Mouse (Mus musculus) MEL (cell line): ENCODE measurements around the gene Atp2a2. TPM values are rescaled to one million over a fixed set of nuclear protein-coding genes. Genes with fewer than 3 reads are reported as not detected.
"Not testable (repeated sequence)": the region's sequence is repeated elsewhere in the genome, so short reads cannot be mapped to it uniquely, and the experiment has no call there.

ENCODE experiments used
- DNase-seq: peaks from one replicate; pipeline ENCODE4 v3.0.0; 2011; ENCODE audit warnings: low read depth, low spot score
- H3K27ac ChIP-seq: 2 replicates; pipeline ENCODE4 v1.5.1; 2012; ENCODE audit warnings: low read depth, mild to moderate bottlenecking, control low read depth, low read length, moderate library complexity; ENCODE audit not compliant: control insufficient read depth
- H3K27me3 ChIP-seq, 2 experiments: fragments of 150-350 bp in 1 of 2; sonication (generic) in 1 of 2; 2 replicates each; pipeline ENCODE4 v1.6.1; 2012; ENCODE audit warnings: low read length in 2 of 2, mild to moderate bottlenecking in 2 of 2, improper control_type of control experiment in 1 of 2, moderate library complexity in 1 of 2; ENCODE audit not compliant: insufficient read depth in 2 of 2, control insufficient read depth in 1 of 2
- H3K36me3 ChIP-seq, 2 experiments: 2 replicates each; pipeline ENCODE4 v1.6.1; 2012 to 2014; ENCODE audit warnings: low read length in 2 of 2, improper control_type of control experiment in 1 of 2, inconsistent platforms in 1 of 2, mild to moderate bottlenecking in 1 of 2; ENCODE audit not compliant: insufficient read depth in 2 of 2, control insufficient read depth in 1 of 2
- H3K4me1 ChIP-seq, 2 experiments: fragments of 150-350 bp in 1 of 2; sonication (generic) in 1 of 2; 2 replicates each; pipeline ENCODE4 v1.6.1; 2012; ENCODE audit warnings: low read length in 2 of 2, improper control_type of control experiment in 1 of 2, mild to moderate bottlenecking in 1 of 2; ENCODE audit not compliant: insufficient read depth in 2 of 2, control insufficient read depth in 1 of 2
- H3K4me3 ChIP-seq, 2 experiments: fragments of 150-350 bp in 1 of 2; sonication (generic) in 1 of 2; 2 replicates each; pipeline ENCODE4 v1.5.1; 2012; ENCODE audit warnings: low read depth in 2 of 2, low read length in 2 of 2, mild to moderate bottlenecking in 2 of 2, moderate library complexity in 2 of 2, control low read depth in 1 of 2, improper control_type of control experiment in 1 of 2; ENCODE audit not compliant: control insufficient read depth in 1 of 2, insufficient read depth in 1 of 2
- H3K79me2 ChIP-seq: 2 replicates; pipeline ENCODE4 v1.6.1; 2012; ENCODE audit warnings: mild to moderate bottlenecking, low read length, moderate library complexity; ENCODE audit not compliant: control insufficient read depth, poor library complexity, insufficient read depth
- H3K9ac ChIP-seq: 2 replicates; pipeline ENCODE4 v1.6.1; 2012; ENCODE audit warnings: low read depth, mild to moderate bottlenecking, control low read depth, low read length, moderate library complexity; ENCODE audit not compliant: control insufficient read depth, poor library complexity, severe bottlenecking
- H3K9me3 ChIP-seq: fragments of 150-350 bp; sonication (generic); replicated peaks from 2 replicates; pipeline ENCODE4 v1.6.1; 2012; ENCODE audit warnings: mild to moderate bottlenecking, low read length, improper control_type of control experiment, moderate library complexity; ENCODE audit not compliant: insufficient read depth
- CHD2 ChIP-seq: IDR thresholded peaks from 2 replicates; pipeline ENCODE4 v1.6.1; 2011; ENCODE audit warnings: low read length, improper control_type of control experiment
- GABPA ChIP-seq: IDR thresholded peaks from 2 replicates; pipeline ENCODE4 v1.6.1; 2012; ENCODE audit warnings: low read depth, mild to moderate bottlenecking, inconsistent platforms, low read length, improper control_type of control experiment, moderate library complexity
- GATA1 ChIP-seq: IDR thresholded peaks from 2 replicates; pipeline ENCODE4 v1.6.1; 2011; ENCODE audit warnings: low read depth, low read length, improper control_type of control experiment
- MAFK ChIP-seq: IDR thresholded peaks from 2 replicates; pipeline ENCODE4 v1.6.1; 2011; ENCODE audit warnings: low read depth, mild to moderate bottlenecking, low read length, improper control_type of control experiment, borderline replicate concordance
- MAX ChIP-seq: IDR thresholded peaks from 2 replicates; pipeline ENCODE4 v1.6.1; 2011; ENCODE audit warnings: low read length, improper control_type of control experiment
- MXI1 ChIP-seq: IDR thresholded peaks from 2 replicates; pipeline ENCODE4 v1.6.1; 2011; ENCODE audit warnings: mild to moderate bottlenecking, low read depth, low read length, improper control_type of control experiment
- MYB ChIP-seq: IDR thresholded peaks from 2 replicates; pipeline ENCODE4 v1.6.1; 2011; ENCODE audit warnings: mild to moderate bottlenecking, low read depth, low read length, improper control_type of control experiment
- NRF1 ChIP-seq: IDR thresholded peaks from 2 replicates; pipeline ENCODE4 v1.6.1; 2014; ENCODE audit warnings: low read depth, mild to moderate bottlenecking, inconsistent platforms, low read length, improper control_type of control experiment, moderate library complexity; ENCODE audit not compliant: poor library complexity, insufficient read depth, severe bottlenecking
- POLR2AphosphoS2 ChIP-seq: IDR thresholded peaks from 2 replicates; pipeline ENCODE4 v1.6.1; 2011; ENCODE audit warnings: low read length, improper control_type of control experiment
- RAD21 ChIP-seq: IDR thresholded peaks from 2 replicates; pipeline ENCODE4 v1.6.1; 2011; ENCODE audit warnings: mild to moderate bottlenecking, low read depth, low read length, improper control_type of control experiment
- SMC3 ChIP-seq: IDR thresholded peaks from 2 replicates; pipeline ENCODE4 v1.6.1; 2011; ENCODE audit warnings: low read depth, low read length, improper control_type of control experiment
- TAL1 ChIP-seq: IDR thresholded peaks from 2 replicates; pipeline ENCODE4 v1.6.1; 2012; ENCODE audit warnings: mild to moderate bottlenecking, inconsistent platforms, low read length, moderate library complexity, mixed read lengths
- TCF12 ChIP-seq: IDR thresholded peaks from 2 replicates; pipeline ENCODE4 v1.6.1; 2014; ENCODE audit warnings: low read depth, mild to moderate bottlenecking, inconsistent platforms, low read length, improper control_type of control experiment, moderate library complexity
- USF2 ChIP-seq, 2 experiments: IDR thresholded peaks; 2 replicates each; pipeline ENCODE4 v1.6.1; 2011 to 2012; ENCODE audit warnings: improper control_type of control experiment in 2 of 2, low read length in 2 of 2, borderline replicate concordance in 1 of 2, inconsistent platforms in 1 of 2, low read depth in 1 of 2, mild to moderate bottlenecking in 1 of 2; ENCODE audit not compliant: insufficient read depth in 1 of 2
- ZKSCAN1 ChIP-seq: IDR thresholded peaks from 2 replicates; pipeline ENCODE4 v1.6.1; 2012; ENCODE audit warnings: low read depth, mild to moderate bottlenecking, inconsistent platforms, low read length, improper control_type of control experiment, moderate library complexity
- ZMIZ1 ChIP-seq: IDR thresholded peaks from 2 replicates; pipeline ENCODE4 v1.6.1; 2012; ENCODE audit warnings: low read depth, mild to moderate bottlenecking, inconsistent platforms, low read length, improper control_type of control experiment, moderate library complexity
- ZNF384 ChIP-seq: IDR thresholded peaks from 2 replicates; pipeline ENCODE4 v1.6.1; 2012; ENCODE audit warnings: low read depth, mild to moderate bottlenecking, inconsistent platforms, low read length, improper control_type of control experiment
- polyA plus RNA-seq, 2 experiments: library from polyadenylated mRNA; stranded (reverse) in 1 of 2; unstranded in 1 of 2; fragments of >175 nt in 1 of 2; fragments of >200 nt in 1 of 2; gene quantifications; 2 replicates each; pipeline versions ENCODE4 v1.2.1 to v1.2.4; 2012; ENCODE audit warnings: low replicate concordance in 2 of 2, low read depth in 1 of 2; ENCODE audit not compliant: insufficient read length in 2 of 2, insufficient read depth in 1 of 2, missing spikeins in 1 of 2
- total RNA-seq: library from RNA; depleted of rRNA; stranded (reverse); fragments of 300-350 nt; gene quantifications from 2 replicates; pipeline ENCODE4 v1.2.3, GENCODE M21; 2012

Atp2a2 gene
- total and polyA plus RNA-seq, 3 experiments: 117 to 199 (median 176) TPM

- H3K79me2 ChIP-seq: no peaks in the 10 kb centered on the region
- no peak overlapping the region for H3K27ac ChIP-seq
- peaks cover 0 to 43% of the 10 kb centered on the region in 2 experiments; a peak in 2 of 4 replicates for H3K36me3 ChIP-seq
- no peak for DNase-seq
- H3K4me3 ChIP-seq: no peak overlapping the region
- no peaks in the 10 kb centered on the region for H3K4me1 ChIP-seq
- H3K9me3 ChIP-seq: no peaks in the 10 kb centered on the region
- TF ChIP-seq NRF1 (no peak), USF2 (IDR thresholded peaks at IDR 0.05; ENCODE audit: borderline replicate concordance in 1 of 2, insufficient read depth in 1 of 2, low read depth in 1 of 2, low read length in 2 of 2) (no peak), SMC3 (no peak), CHD2 (no peak), ZNF384 (no peak), ZMIZ1 (no peak), MXI1 (no peak), POLR2AphosphoS2 (no peak), GATA1 (no peak), ZKSCAN1 (no peak), MAX (no peak), RAD21 (no peak)
- H3K27me3 ChIP-seq: no peaks in the 10 kb centered on the region
- no peak overlapping the region for H3K9ac ChIP-seq
Observed at GRCm38 (mm10) chr5:122459335-122459734, 42.7 kb downstream of the Atp2a2 start.

GRCm38 (mm10) chr5:122458066-122458465 is 44.0 kb downstream of the Atp2a2 start:
- Histone ChIP-seq H3K79me2 (no peaks in the 10 kb centered on the region), H3K36me3 (peaks cover 0 to 36% of the 10 kb centered on the region in 2 experiments; a peak in 2 of 4 replicates), H3K9me3 (no peaks in the 10 kb centered on the region), H3K27me3 (no peaks in the 10 kb centered on the region), H3K4me3 (no peak overlapping the region), H3K9ac (no peak overlapping the region), H3K27ac (no peak overlapping the region), H3K4me1 (no peaks in the 10 kb centered on the region)
- no peak for DNase-seq
- TF ChIP-seq TCF12: no peak
- no peak for TF ChIP-seq TAL1
- TF ChIP-seq MYB: no peak
- TF ChIP-seq GABPA: no peak
- TF ChIP-seq MAFK: no peak
- no peak for TF ChIP-seq NRF1
- no peak for TF ChIP-seq ZNF384

- H3K79me2 ChIP-seq, H3K27me3 ChIP-seq, H3K9me3 ChIP-seq, DNase-seq, H3K27ac ChIP-seq, H3K4me3 ChIP-seq, H3K9ac ChIP-seq, H3K4me1 ChIP-seq: not testable (repeated sequence)
- peaks cover 0 to 34% of the 10 kb centered on the region in 2 experiments; a peak in 2 of 4 replicates for H3K36me3 ChIP-seq
Observed at GRCm38 (mm10) chr5:122457054-122457453, 45.0 kb downstream of the Atp2a2 start.
